Mouse (Mus musculus): ENCODE results near the gene Trhr2. TPM values are rescaled to one million over a fixed set of nuclear protein-coding genes. Genes with fewer than 3 reads are reported as not detected.

Gene Trhr2
- polyA plus RNA-seq, 1 experiment from 2014 or later = not detected

- Histone ChIP-seq H3K36me3 (ENCODE audit: insufficient read depth, low read length) (no peaks in the 10 kb centered on the region), H3K9ac (ENCODE audit: low read depth, low read length) (no peak overlapping the region), H3K27me3 (ENCODE audit: insufficient read depth, low read length) (no peaks in the 10 kb centered on the region), H3K4me2 (ENCODE audit: low read length) (no peak overlapping the region), H3K27ac (no peak overlapping the region), H3K4me3 (replicated peaks; ENCODE audit: low read depth, low read length) (no peak overlapping the region), H3K4me1 (replicated peaks; ENCODE audit: insufficient read depth, low read length) (0 out of 2 replicates have a peak, but pooled peaks cover 4% of the 10 kb centered on the region), H3K9me3 (replicated peaks; ENCODE audit: low read length) (no peaks in the 10 kb centered on the region)
- whole genome bisulfite sequencing = 47% methylated on average over 2 of the region's 2 CpGs
- no peak for TF ChIP-seq CTCF (IDR thresholded peaks at IDR 0.05; ENCODE audit: low read depth)
- ATAC-seq (replicated peaks; ENCODE audit: low FRiP score, low read depth) = no peak
- DNase-seq (ENCODE audit: low spot score) = no peak
These were observed 44.1 kb downstream of the Trhr2 start for GRCm38 (mm10) chr8:122316402-122316801.

GRCm38 (mm10) chr8:122314899-122315496, 45.5 kb downstream of the Trhr2 start:
- no peak for ATAC-seq (replicated peaks; ENCODE audit: low FRiP score, low read depth)
- no peaks in the 10 kb centered on the region for H3K27me3 ChIP-seq (ENCODE audit: insufficient read depth, low read length)
- H3K4me2 ChIP-seq (ENCODE audit: low read length) = no peak overlapping the region
- H3K4me3 ChIP-seq (replicated peaks; ENCODE audit: low read depth, low read length) = no peak overlapping the region
- peak; percentile 46 for DNase-seq (ENCODE audit: low spot score)
- H3K9ac ChIP-seq (ENCODE audit: low read depth, low read length) = no peak overlapping the region
- 43% methylated on average over 13 of the region's 13 CpGs for WGBS
- H3K36me3 ChIP-seq (ENCODE audit: insufficient read depth, low read length) = no peaks in the 10 kb centered on the region
- H3K4me1 ChIP-seq (replicated peaks; ENCODE audit: insufficient read depth, low read length) = 0 out of 2 replicates have a peak, but pooled peaks cover 4% of the 10 kb centered on the region
- no peaks in the 10 kb centered on the region for H3K9me3 ChIP-seq (replicated peaks; ENCODE audit: low read length)
- TF ChIP-seq CTCF (IDR thresholded peaks at IDR 0.05; ENCODE audit: low read depth) = no peak
- H3K27ac ChIP-seq = peak overlapping the region; percentile 19; the same call in 1 of the 2 replicates

DNA sequence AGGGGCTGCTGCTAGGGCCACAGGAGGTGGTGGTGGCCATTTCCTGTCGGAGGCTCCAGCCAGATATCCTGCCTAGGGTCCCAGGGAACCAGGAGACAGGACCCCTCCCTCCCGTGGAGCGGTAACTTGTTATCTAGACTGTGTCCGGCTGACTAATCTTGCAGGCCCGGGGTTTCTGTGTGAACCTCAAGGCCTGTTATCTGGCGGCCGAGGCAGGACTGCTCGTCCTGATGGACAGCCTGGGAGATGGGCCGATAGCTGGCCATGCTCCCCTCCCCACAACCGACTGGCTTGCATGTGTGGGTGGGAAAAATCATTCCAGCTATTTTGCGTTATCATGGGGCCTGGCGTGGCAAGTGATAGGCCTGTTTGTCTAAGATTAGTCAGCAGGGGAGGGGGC, 47.2 kb downstream of the Trhr2 start:
- H3K4me2 ChIP-seq (ENCODE audit: low read length) = no peak overlapping the region
- no peak overlapping the region for H3K9ac ChIP-seq (ENCODE audit: low read depth, low read length)
- H3K27ac ChIP-seq = no peak overlapping the region
- ATAC-seq (replicated peaks; ENCODE audit: low FRiP score, low read depth) = no peak
- WGBS = 65% methylated on average over 12 of the region's 12 CpGs
- no peaks in the 10 kb centered on the region for H3K9me3 ChIP-seq (replicated peaks; ENCODE audit: low read length)
- 0 out of 2 replicates have a peak, but pooled peaks cover 5% of the 10 kb centered on the region for H3K36me3 ChIP-seq (ENCODE audit: insufficient read depth, low read length)
- TF ChIP-seq CTCF (IDR thresholded peaks at IDR 0.05; ENCODE audit: low read depth) = no peak
- H3K4me1 ChIP-seq (replicated peaks; ENCODE audit: insufficient read depth, low read length) = 0 out of 2 replicates have a peak, but pooled peaks cover 4% of the 10 kb centered on the region
- DNase-seq (ENCODE audit: low spot score) = no peak
- no peak overlapping the region for H3K4me3 ChIP-seq (replicated peaks; ENCODE audit: low read depth, low read length)
- no peaks in the 10 kb centered on the region for H3K27me3 ChIP-seq (ENCODE audit: insufficient read depth, low read length)

DNA sequence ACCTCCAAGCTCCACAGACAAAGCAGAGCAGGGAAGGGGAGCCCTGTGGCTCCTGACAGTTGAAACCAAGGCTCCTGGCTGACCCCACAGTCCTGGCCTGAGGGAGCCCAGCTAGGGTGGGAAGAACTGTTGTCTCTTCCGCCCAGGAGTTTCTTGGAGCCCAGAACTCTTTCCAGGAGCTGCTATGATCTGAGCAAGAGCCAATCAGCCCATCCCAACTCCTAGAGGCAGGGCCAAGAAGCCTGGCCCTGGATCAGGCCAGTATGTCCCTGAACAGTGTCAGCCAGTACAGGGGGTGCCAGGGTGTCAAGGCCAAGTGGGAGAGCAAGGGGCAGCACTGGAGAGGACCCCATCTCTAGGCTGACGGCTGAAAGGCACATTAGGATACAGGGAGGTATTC, 48.0 kb downstream of the Trhr2 start:
- no peak overlapping the region for H3K4me2 ChIP-seq (ENCODE audit: low read length)
- ATAC-seq (replicated peaks; ENCODE audit: low FRiP score, low read depth) = no peak
- peaks cover 9% of the 10 kb centered on the region; the same call in 1 of the 2 replicates for H3K36me3 ChIP-seq (ENCODE audit: insufficient read depth, low read length)
- 0 out of 2 replicates have a peak, but pooled peaks cover 4% of the 10 kb centered on the region for H3K4me1 ChIP-seq (replicated peaks; ENCODE audit: insufficient read depth, low read length)
- no peak overlapping the region for H3K9ac ChIP-seq (ENCODE audit: low read depth, low read length)
- no peak overlapping the region for H3K27ac ChIP-seq
- DNase-seq (ENCODE audit: low spot score) = no peak
- no peaks in the 10 kb centered on the region for H3K27me3 ChIP-seq (ENCODE audit: insufficient read depth, low read length)
- H3K9me3 ChIP-seq (replicated peaks; ENCODE audit: low read length) = no peaks in the 10 kb centered on the region
- H3K4me3 ChIP-seq (replicated peaks; ENCODE audit: low read depth, low read length) = no peak overlapping the region
- TF ChIP-seq CTCF (IDR thresholded peaks at IDR 0.05; ENCODE audit: low read depth) = no peak
- 74% methylated on average over 2 of the region's 2 CpGs for WGBS

DNA sequence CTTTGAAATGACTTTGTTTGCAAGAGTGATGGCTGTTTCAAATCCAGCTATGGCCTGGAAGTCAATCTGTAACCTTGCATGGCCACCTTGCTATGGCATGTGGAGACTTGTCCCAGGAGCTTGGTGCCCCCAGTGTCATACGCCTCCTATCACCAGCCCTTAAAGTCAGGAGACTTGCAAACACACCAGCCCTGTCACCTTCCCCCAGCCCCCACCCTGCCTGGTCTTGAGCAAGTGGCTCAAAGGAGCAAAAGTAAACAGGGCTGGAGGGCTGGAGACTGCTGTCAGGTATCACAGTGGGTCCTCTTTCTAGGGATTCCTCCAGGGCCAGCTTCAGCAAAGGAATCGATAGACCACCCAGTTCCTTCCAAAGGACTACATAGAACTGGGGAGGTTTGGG, 49.4 kb downstream of the Trhr2 start:
- no peak for TF ChIP-seq CTCF (IDR thresholded peaks at IDR 0.05; ENCODE audit: low read depth)
- peaks cover 9% of the 10 kb centered on the region; the same call in 1 of the 2 replicates for H3K36me3 ChIP-seq (ENCODE audit: insufficient read depth, low read length)
- H3K27me3 ChIP-seq (ENCODE audit: insufficient read depth, low read length) = no peaks in the 10 kb centered on the region
- ATAC-seq (replicated peaks; ENCODE audit: low FRiP score, low read depth) (no peak), DNase-seq (ENCODE audit: low spot score) (no peak)
- 91% methylated on average over 2 of the region's 2 CpGs for WGBS
- H3K4me2 ChIP-seq (ENCODE audit: low read length) = no peak overlapping the region
- no peak overlapping the region for H3K9ac ChIP-seq (ENCODE audit: low read depth, low read length)
- H3K9me3 ChIP-seq (replicated peaks; ENCODE audit: low read length) = no peaks in the 10 kb centered on the region
- H3K27ac ChIP-seq = no peak overlapping the region
- 0 out of 2 replicates have a peak, but pooled peaks cover 4% of the 10 kb centered on the region for H3K4me1 ChIP-seq (replicated peaks; ENCODE audit: insufficient read depth, low read length)
- no peak overlapping the region for H3K4me3 ChIP-seq (replicated peaks; ENCODE audit: low read depth, low read length)

GRCm38 (mm10) chr8:122309272-122309671, 51.3 kb downstream of the Trhr2 start:
- WGBS = 87% methylated on average over 12 of the region's 12 CpGs
- Histone ChIP-seq H3K36me3 (ENCODE audit: insufficient read depth, low read length) (peaks cover 9% of the 10 kb centered on the region; the same call in 1 of the 2 replicates), H3K4me2 (ENCODE audit: low read length) (no peak overlapping the region), H3K4me1 (replicated peaks; ENCODE audit: insufficient read depth, low read length) (no peaks in the 10 kb centered on the region), H3K9me3 (replicated peaks; ENCODE audit: low read length) (no peaks in the 10 kb centered on the region), H3K4me3 (replicated peaks; ENCODE audit: low read depth, low read length) (no peak overlapping the region), H3K9ac (ENCODE audit: low read depth, low read length) (no peak overlapping the region), H3K27me3 (ENCODE audit: insufficient read depth, low read length) (no peaks in the 10 kb centered on the region), H3K27ac (no peak overlapping the region)
- no peak for DNase-seq (ENCODE audit: low spot score)
- ATAC-seq (replicated peaks; ENCODE audit: low FRiP score, low read depth) = no peak
- TF ChIP-seq CTCF (IDR thresholded peaks at IDR 0.05; ENCODE audit: low read depth) = no peak
